14 mouse cellular contexts compared by ENCODE assay signal in the genomic region with DNA sequence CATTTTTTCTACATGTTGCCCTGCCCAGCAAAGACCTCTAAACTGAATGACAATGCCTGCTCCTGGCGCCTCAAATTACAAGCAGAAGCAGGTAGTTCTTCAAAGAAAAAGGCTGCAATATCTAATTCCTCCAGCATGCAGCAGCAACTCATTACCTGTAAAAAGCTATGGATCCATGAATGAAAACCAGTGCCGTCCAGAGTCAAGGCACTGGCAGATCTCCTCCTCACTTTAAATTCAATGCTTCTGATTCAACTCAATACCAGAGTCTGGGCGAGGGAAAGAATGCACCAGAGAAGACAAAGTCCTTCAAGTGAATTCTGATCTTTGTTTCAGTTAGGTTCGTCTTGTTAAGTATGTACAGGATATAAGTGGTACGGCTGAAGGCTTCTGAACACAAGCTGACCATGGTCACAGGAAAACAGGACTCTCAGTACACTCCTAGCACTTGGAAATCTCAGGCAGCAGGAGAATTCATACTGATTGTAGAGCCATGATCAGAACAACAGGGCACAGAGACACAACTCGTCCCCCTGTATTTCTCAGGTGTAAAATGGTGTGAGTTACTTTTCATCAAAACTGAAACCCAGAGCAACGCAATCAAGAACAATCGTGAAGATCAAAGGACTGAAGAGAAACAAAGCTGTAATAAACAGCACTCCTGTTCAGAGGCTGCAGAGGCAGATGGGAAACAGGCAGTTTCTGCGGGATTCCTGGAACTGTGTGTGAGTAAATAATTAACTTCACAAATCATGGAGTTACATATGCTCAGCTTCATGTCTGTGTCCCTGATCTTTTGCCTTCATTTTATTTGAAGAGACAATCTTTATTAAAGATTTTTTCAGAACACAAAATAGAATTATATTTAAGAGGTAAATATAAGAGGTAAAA.
A peak's percentile ranks its signal among the peaks of the same experiment; 100 is the strongest.
DNase-seq lines count a peak whose midpoint lies in the region; ATAC-seq and TF ChIP-seq lines count a peak whose summit lies in the region.
"Had no signal": no experiment of that assay in that cellular context is flagged by ENCODE, and none has a peak within 500 bp of the region (broad histone marks: within the 10 kb centered on the region; RNA-seq: fewer than 3 reads in every experiment).

No protein-coding gene starts in this region.

- H3K27me3 ChIP-seq in forebrain, embryonic 14.5 days (replicated peaks; ENCODE audit: control insufficient read depth, insufficient read depth, low read length) = no peaks in the 10 kb centered on the region
- H3K27me3 ChIP-seq in forebrain, embryonic 12.5 days = no peaks in the 10 kb centered on the region
- no peaks in the 10 kb centered on the region for H3K27me3 ChIP-seq in midbrain, postnatal 0 days (ENCODE audit: insufficient read depth, low read length)
- no peaks in the 10 kb centered on the region for H3K27me3 ChIP-seq in midbrain, embryonic 16.5 days (ENCODE audit: control insufficient read depth, insufficient read depth, low read depth, low read length)
- H3K27me3 ChIP-seq: Patski had no signal

- H3K36me3 ChIP-seq in forebrain, embryonic 14.5 days (ENCODE audit: control insufficient read depth, insufficient read depth, low read length) = no peaks in the 10 kb centered on the region
- H3K36me3 ChIP-seq in forebrain, embryonic 12.5 days (replicated peaks) = no peaks in the 10 kb centered on the region
- no peaks in the 10 kb centered on the region for H3K36me3 ChIP-seq in midbrain, postnatal 0 days (ENCODE audit: insufficient read depth, low read length)
- H3K36me3 ChIP-seq in midbrain, embryonic 16.5 days (ENCODE audit: control insufficient read depth, insufficient read depth, low read length) = no peaks in the 10 kb centered on the region

- TF ChIP-seq CTCF in midbrain, postnatal 0 days (IDR thresholded peaks at IDR 0.05) = peak; percentile 41

- H3K9me3 ChIP-seq in forebrain, embryonic 14.5 days (replicated peaks; ENCODE audit: control insufficient read depth, low read length) = no peaks in the 10 kb centered on the region
- H3K9me3 ChIP-seq in forebrain, embryonic 12.5 days = no peaks in the 10 kb centered on the region
- no peaks in the 10 kb centered on the region for H3K9me3 ChIP-seq in midbrain, postnatal 0 days (ENCODE audit: low read length)
- no peaks in the 10 kb centered on the region for H3K9me3 ChIP-seq in midbrain, embryonic 16.5 days (replicated peaks; ENCODE audit: control insufficient read depth, low read length, poor library complexity, severe bottlenecking)

- peak; percentile 43 for DNase-seq in forebrain, embryonic 14.5 days (ENCODE audit: low spot score)
- DNase-seq in midbrain, postnatal 0 days (ENCODE audit: low spot score) = no peak
- DNase-seq in kidney, adult 9 months = peak; percentile 48
- DNase-seq in ovary, postnatal 14 days (ENCODE audit: low spot score) = no peak
- no peak for DNase-seq in layer of hippocampus, postnatal 25 days (ENCODE audit: extremely low spot score in 1 of 2, low spot score in 1 of 2)
- no peak for DNase-seq in left cerebral cortex, postnatal 36 days (ENCODE audit: low spot score in 2 of 2)
- DNase-seq: gastrocnemius, postnatal 36 days; heart, postnatal 10 days; layer of hippocampus, adult 9-11 months; thymus, postnatal 25 days had no signal

- no peak for ATAC-seq in forebrain, embryonic 14.5 days
- no peak for ATAC-seq in forebrain, embryonic 12.5 days (ENCODE audit: low FRiP score)
- ATAC-seq in midbrain, postnatal 0 days (ENCODE audit: low FRiP score) = no peak
- no peak for ATAC-seq in midbrain, embryonic 16.5 days
- ATAC-seq: Patski had no signal

- no peak overlapping the region for H3K27ac ChIP-seq in forebrain, embryonic 14.5 days (ENCODE audit: low read depth, low read length)
- no peak overlapping the region for H3K27ac ChIP-seq in forebrain, embryonic 12.5 days
- peak overlapping the region; percentile 6; the same call in 1 of the 2 replicates for H3K27ac ChIP-seq in midbrain, postnatal 0 days (ENCODE audit: low read depth, low read length)
- H3K27ac ChIP-seq in midbrain, embryonic 16.5 days (ENCODE audit: low read length) = no peak overlapping the region
- H3K27ac ChIP-seq: liver, embryonic 14.5 days had no signal

- H3K4me2 ChIP-seq in forebrain, embryonic 14.5 days (ENCODE audit: low read length) = no peak overlapping the region
- no peak overlapping the region for H3K4me2 ChIP-seq in forebrain, embryonic 12.5 days
- no peak overlapping the region for H3K4me2 ChIP-seq in midbrain, postnatal 0 days (ENCODE audit: low read depth, low read length, poor library complexity, severe bottlenecking)
- no peak overlapping the region for H3K4me2 ChIP-seq in midbrain, embryonic 16.5 days (ENCODE audit: low read length)

- H3K4me1 ChIP-seq in forebrain, embryonic 14.5 days (ENCODE audit: control insufficient read depth, insufficient read depth, low read length) = no peaks in the 10 kb centered on the region; the same call in 1 of the 2 replicates
- peaks cover 6% of the 10 kb centered on the region for H3K4me1 ChIP-seq in forebrain, embryonic 12.5 days
- H3K4me1 ChIP-seq in midbrain, postnatal 0 days (ENCODE audit: insufficient read depth, low read length) = no peaks in the 10 kb centered on the region
- no peaks in the 10 kb centered on the region for H3K4me1 ChIP-seq in midbrain, embryonic 16.5 days (ENCODE audit: control insufficient read depth, insufficient read depth, low read length)

- 0 out of 2 replicates have a peak overlapping the region, but pooled peaks have one; percentile 9 for H3K9ac ChIP-seq in forebrain, embryonic 14.5 days (ENCODE audit: low read length)
- no peak overlapping the region for H3K9ac ChIP-seq in forebrain, embryonic 12.5 days
- no peak overlapping the region for H3K9ac ChIP-seq in midbrain, postnatal 0 days (replicated peaks; ENCODE audit: low read length, poor library complexity, severe bottlenecking)
- no peak overlapping the region for H3K9ac ChIP-seq in midbrain, embryonic 16.5 days (ENCODE audit: low read depth, low read length)
- H3K9ac ChIP-seq: liver, embryonic 14.5 days had no signal

- WGBS in forebrain, embryonic 14.5 days = 58% methylated on average over 9 of the region's 9 CpGs
- WGBS in forebrain, embryonic 12.5 days = 69% methylated on average over 9 of the region's 9 CpGs
- 68% methylated on average over 9 of the region's 9 CpGs for WGBS in midbrain, postnatal 0 days
- WGBS in midbrain, embryonic 16.5 days = 68% methylated on average over 9 of the region's 9 CpGs

- no peak overlapping the region for H3K4me3 ChIP-seq in forebrain, embryonic 14.5 days (ENCODE audit: low read depth, low read length)
- H3K4me3 ChIP-seq in forebrain, embryonic 12.5 days (replicated peaks) = no peak overlapping the region
- H3K4me3 ChIP-seq in midbrain, postnatal 0 days (ENCODE audit: low read depth, low read length) = no peak overlapping the region
- H3K4me3 ChIP-seq in midbrain, embryonic 16.5 days (ENCODE audit: low read depth, low read length) = no peak overlapping the region

- intact Hi-C loops in left cerebral cortex, postnatal 36 days (cut with DNase I) = no loop called here

Comparison
In these comparisons a context has a peak if more than half of its experiments do, and no peak if none do; other contexts are left out.
1. DNase-seq: peak in forebrain, embryonic 14.5 days (single experiment) and kidney, adult 9 months (single experiment); none in midbrain, postnatal 0 days (single experiment), ovary, postnatal 14 days (single experiment), layer of hippocampus, postnatal 25 days (0 of 2) and left cerebral cortex, postnatal 36 days (0 of 2).